Mouse (Mus musculus): ENCODE data around the gene Tesk2. TPM values are rescaled to one million over a fixed set of nuclear protein-coding genes. Genes with fewer than 3 reads are reported as not detected.

The Tesk2 gene
- total and polyA plus RNA-seq, 3 experiments, result 3.5 to 7.0 (median 5.8) TPM

GRCm38 (mm10) chr4:116738972-116739751, 18.4 kb downstream of the Tesk2 start:
- Histone ChIP-seq H3K4me3 (replicated peaks in 1 of 3; ENCODE audit: low read depth in 2 of 3, low read length in 2 of 3, poor library complexity in 1 of 3) (no peak overlapping the region), H3K9ac (ENCODE audit: insufficient read depth, low read depth) (no peak overlapping the region), H3K4me1 (ENCODE audit: control insufficient read depth in 1 of 2, insufficient read depth in 2 of 2) (no peaks in the 10 kb centered on the region), H3K36me3 (replicated peaks in 1 of 2; ENCODE audit: control insufficient read depth in 1 of 2, insufficient read depth in 1 of 2, low read length in 1 of 2) (peaks cover 0 to 5% of the 10 kb centered on the region in 2 experiments), H3K4me2 (ENCODE audit: insufficient read depth, low read depth, poor library complexity, severe bottlenecking) (no peak overlapping the region), H3K9me3 (replicated peaks; ENCODE audit: low read length) (no peaks in the 10 kb centered on the region), H3K79me2 (replicated peaks; ENCODE audit: control insufficient read depth, extremely low read depth, insufficient read depth, poor library complexity, severe bottlenecking) (no peaks in the 10 kb centered on the region), H3K27me3 (replicated peaks) (no peaks in the 10 kb centered on the region), H3K27ac (ENCODE audit: insufficient read depth, low read depth) (no peak overlapping the region)
- no peak for TF ChIP-seq NELFE (IDR thresholded peaks at IDR 0.05; ENCODE audit: low read depth, low read length)
- no peak for TF ChIP-seq EP300 (IDR thresholded peaks at IDR 0.05; ENCODE audit: low read length)
- TF ChIP-seq ZC3H11A (IDR thresholded peaks at IDR 0.05; ENCODE audit: low read depth, low read length), result no peak
- no peak for TF ChIP-seq MEF2A (IDR thresholded peaks at IDR 0.05; ENCODE audit: borderline replicate concordance, low read depth, low read length)
- TF ChIP-seq SMC3 (IDR thresholded peaks at IDR 0.05; ENCODE audit: low read depth, low read length), result no peak
- no peak for TF ChIP-seq RCOR1 (conservative IDR thresholded peaks at IDR 0.05; ENCODE audit: low read depth, low read length)
- in situ Hi-C loops (cut with MboI; ENCODE audit: low pct_ligation_motif_present, low pct_unique_long_range_greater_than_20kb, low sequenced_read_pairs) (no loop called here), dilution Hi-C loops (cut with MboI; ENCODE audit: extremely low pct_ligation_motif_present, extremely low pct_unique_long_range_greater_than_20kb, low sequenced_read_pairs) (no loop called here)
- DNase-seq (ENCODE audit: extremely low read depth), result no peak

GRCm38 (mm10) chr4:116749750-116750149, 29.0 kb downstream of the Tesk2 start:
- dilution Hi-C loops (cut with MboI; ENCODE audit: extremely low pct_ligation_motif_present, extremely low pct_unique_long_range_greater_than_20kb, low sequenced_read_pairs), result no loop called here
- no peak overlapping the region for H3K9ac ChIP-seq (ENCODE audit: insufficient read depth, low read depth)
- no peaks in the 10 kb centered on the region for H3K27me3 ChIP-seq (replicated peaks)
- no peaks in the 10 kb centered on the region for H3K9me3 ChIP-seq (replicated peaks; ENCODE audit: low read length)
- H3K4me3 ChIP-seq (replicated peaks in 1 of 3; ENCODE audit: low read depth in 2 of 3, low read length in 2 of 3, poor library complexity in 1 of 3), result no peak overlapping the region
- H3K27ac ChIP-seq (ENCODE audit: insufficient read depth, low read depth), result no peak overlapping the region
- H3K4me2 ChIP-seq (ENCODE audit: insufficient read depth, low read depth, poor library complexity, severe bottlenecking), result no peak overlapping the region
- in situ Hi-C loops (cut with MboI; ENCODE audit: low pct_ligation_motif_present, low pct_unique_long_range_greater_than_20kb, low sequenced_read_pairs), result no loop called here
- H3K36me3 ChIP-seq (replicated peaks in 1 of 2; ENCODE audit: control insufficient read depth in 1 of 2, insufficient read depth in 1 of 2, low read length in 1 of 2), result peaks cover 0 to 3% of the 10 kb centered on the region in 2 experiments
- no peaks in the 10 kb centered on the region for H3K79me2 ChIP-seq (replicated peaks; ENCODE audit: control insufficient read depth, extremely low read depth, insufficient read depth, poor library complexity, severe bottlenecking)
- no peak for TF ChIP-seq ZNF384 (IDR thresholded peaks at IDR 0.05; ENCODE audit: low read depth, low read length)
- no peak for TF ChIP-seq JUND (conservative IDR thresholded peaks at IDR 0.05; ENCODE audit: low read depth, low read length)
- TF ChIP-seq CHD1 (IDR thresholded peaks at IDR 0.05; ENCODE audit: low read depth, low read length), result no peak
- no peak for TF ChIP-seq NELFE (IDR thresholded peaks at IDR 0.05; ENCODE audit: low read depth, low read length)
- no peak for TF ChIP-seq MEF2A (IDR thresholded peaks at IDR 0.05; ENCODE audit: borderline replicate concordance, low read depth, low read length)
- TF ChIP-seq GABPA (IDR thresholded peaks at IDR 0.05; ENCODE audit: insufficient replicate concordance, low read depth, low read length), result no peak
- peak; percentile 17; the same call in 1 of the 2 replicates for TF ChIP-seq BHLHE40 (IDR thresholded peaks at IDR 0.05; ENCODE audit: low read depth, low read length)
- no peak for TF ChIP-seq CHD2 (IDR thresholded peaks at IDR 0.05; ENCODE audit: low read length)
- TF ChIP-seq CTCF (conservative IDR thresholded peaks at IDR 0.05 in 1 of 2, IDR thresholded peaks at IDR 0.05 in 1 of 2; ENCODE audit: low read depth in 2 of 2, low read length in 2 of 2), result no peak
- no peaks in the 10 kb centered on the region for H3K4me1 ChIP-seq (ENCODE audit: control insufficient read depth in 1 of 2, insufficient read depth in 2 of 2)
- DNase-seq (ENCODE audit: extremely low read depth), result no peak
